Mouse (Mus musculus) midbrain, postnatal 0 days (tissue): ENCODE data around the gene Lactb. TPM values are rescaled to one million over a fixed set of nuclear protein-coding genes. Genes with fewer than 3 reads are reported as not detected.
A peak's percentile ranks its signal among the peaks of the same experiment; 100 is the strongest.

Experiments
- ATAC-seq: fragments of 200-750 bp; cut with Nextera tagmentation; 2 replicates; pipeline ENCODE4 v1.8.0; 2017; ENCODE audit warnings: moderate number of reproducible peaks, mild to moderate bottlenecking, moderate TSS enrichment, moderate library complexity; ENCODE audit not compliant: low FRiP score
- DNase-seq: peaks from one replicate; pipeline ENCODE4 v3.0.0-alpha.2; 2015; ENCODE audit warnings: low spot score
- H3K27ac ChIP-seq: fragments of 300-500 bp; sonication (generic); 2 replicates; pipeline ENCODE4 v1.5.1; 2014; ENCODE audit warnings: low read depth, mild to moderate bottlenecking, low read length, mixed read lengths
- H3K27me3 ChIP-seq: fragments of 300-500 bp; sonication (generic); 2 replicates; pipeline ENCODE4 v1.6.1; 2014; ENCODE audit warnings: low read length, control low read depth, mixed read lengths; ENCODE audit not compliant: insufficient read depth
- H3K36me3 ChIP-seq: fragments of 300-500 bp; sonication (generic); 2 replicates; pipeline ENCODE4 v1.6.1; 2014; ENCODE audit warnings: low read length, control low read depth, mixed read lengths; ENCODE audit not compliant: insufficient read depth
- H3K4me1 ChIP-seq: fragments of 300-500 bp; sonication (generic); 2 replicates; pipeline ENCODE4 v1.6.1; 2014; ENCODE audit warnings: mild to moderate bottlenecking, control low read depth, antibody characterized with exemption, low read length, mixed read lengths; ENCODE audit not compliant: insufficient read depth
- H3K4me2 ChIP-seq: fragments of 300-500 bp; sonication (generic); 2 replicates; pipeline ENCODE4 v1.6.1; 2014; ENCODE audit warnings: low read depth, mild to moderate bottlenecking, low read length, mixed read lengths; ENCODE audit not compliant: poor library complexity, severe bottlenecking
- H3K4me3 ChIP-seq: fragments of 300-500 bp; sonication (generic); 2 replicates; pipeline ENCODE4 v1.5.1; 2014; ENCODE audit warnings: low read depth, mild to moderate bottlenecking, low read length, moderate library complexity
- H3K9ac ChIP-seq: fragments of 300-500 bp; sonication (generic); replicated peaks from 2 replicates; pipeline ENCODE4 v1.6.1; 2014; ENCODE audit warnings: mild to moderate bottlenecking, low read length, moderate library complexity, mixed read lengths; ENCODE audit not compliant: poor library complexity, severe bottlenecking
- H3K9me3 ChIP-seq: fragments of 300-500 bp; sonication (generic); 2 replicates; pipeline ENCODE4 v1.6.1; 2016; ENCODE audit warnings: low read length, control low read depth
- CTCF ChIP-seq: IDR thresholded peaks from 2 replicates; pipeline ENCODE4 v1.5.1; 2016; ENCODE audit warnings: antibody characterized with exemption, mild to moderate bottlenecking
- WGBS: fragments of 180-500 bp; shearing (Covaris S2); extraction: QIAGEN DNeasy Blood & Tissue Kit; methylation state at CpG from one replicate; pipeline ENCODE4 v1.1.7; 2014; 5-methylcytosine and 5-hydroxymethylcytosine counted together
- polyA plus RNA-seq: library from polyadenylated mRNA; unstranded; fragments of >200 nt; fragmentation: Nextera tagmentation; extraction: Ambion mirVana; gene quantifications from 2 replicates; pipeline ENCODE4 v1.2.1, GENCODE M21; 2015
- total RNA-seq: library from RNA; depleted of rRNA; stranded (reverse); fragments of >200 nt; gene quantifications from 2 replicates; pipeline ENCODE4 v1.2.3, GENCODE M21; 2014

Lactb gene
- total and polyA plus RNA-seq, 2 experiments from 2014 or later, result 12.9 to 18.8 TPM

DNA sequence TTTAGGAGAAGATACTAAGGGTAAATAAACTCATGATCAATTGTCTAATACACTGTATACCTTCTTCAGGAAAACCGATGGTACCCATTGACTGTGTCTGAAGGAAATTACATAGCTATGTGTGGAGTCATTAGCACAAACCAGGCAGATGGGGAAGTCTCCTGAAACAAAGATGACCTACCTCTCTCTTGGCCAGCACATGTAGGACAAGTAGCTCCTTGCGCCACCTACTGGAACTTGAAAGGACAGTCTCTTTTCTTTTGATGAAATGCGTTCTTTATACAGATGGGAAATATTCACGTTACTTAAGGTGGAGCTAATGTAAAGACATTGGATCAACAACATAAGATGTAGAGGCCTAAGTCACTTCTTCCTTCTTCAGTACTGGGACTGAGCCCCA is 36.4 kb downstream of the Lactb start:
- no peak overlapping the region for H3K4me3 ChIP-seq
- H3K9me3 ChIP-seq, result no peaks in the 10 kb centered on the region
- H3K4me1 ChIP-seq, result no peaks in the 10 kb centered on the region
- DNase-seq (peak; percentile 85), ATAC-seq (no peak)
- H3K9ac ChIP-seq, result no peak overlapping the region
- peak; percentile 83 for TF ChIP-seq CTCF
- H3K27ac ChIP-seq, result no peak overlapping the region
- no peaks in the 10 kb centered on the region for H3K36me3 ChIP-seq
- WGBS, result 6% methylated on average over 4 of the region's 4 CpGs
- H3K27me3 ChIP-seq, result no peaks in the 10 kb centered on the region
- no peak overlapping the region for H3K4me2 ChIP-seq

DNA sequence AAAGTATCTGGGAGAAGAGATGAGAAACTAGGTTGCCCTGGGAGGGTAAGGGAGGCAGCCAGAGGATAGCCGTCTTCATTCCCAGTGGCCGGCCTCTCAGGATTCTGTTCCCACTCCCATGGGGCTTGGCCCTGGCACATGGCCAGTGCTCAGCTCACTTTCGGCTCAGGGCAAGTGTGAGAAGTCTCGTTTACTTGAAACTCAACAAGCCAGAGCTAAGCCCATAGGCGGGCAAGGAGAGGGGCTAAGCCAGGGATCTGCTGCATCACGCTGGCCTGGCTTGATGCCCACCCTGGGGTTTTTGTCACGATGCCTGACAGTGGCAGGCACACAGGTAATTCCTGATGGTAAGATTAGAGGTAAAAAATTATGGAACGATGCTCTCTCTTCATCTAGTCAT is 37.8 kb downstream of the Lactb start:
- no peak for TF ChIP-seq CTCF
- WGBS, result 55% methylated on average over 8 of the region's 8 CpGs

DNA sequence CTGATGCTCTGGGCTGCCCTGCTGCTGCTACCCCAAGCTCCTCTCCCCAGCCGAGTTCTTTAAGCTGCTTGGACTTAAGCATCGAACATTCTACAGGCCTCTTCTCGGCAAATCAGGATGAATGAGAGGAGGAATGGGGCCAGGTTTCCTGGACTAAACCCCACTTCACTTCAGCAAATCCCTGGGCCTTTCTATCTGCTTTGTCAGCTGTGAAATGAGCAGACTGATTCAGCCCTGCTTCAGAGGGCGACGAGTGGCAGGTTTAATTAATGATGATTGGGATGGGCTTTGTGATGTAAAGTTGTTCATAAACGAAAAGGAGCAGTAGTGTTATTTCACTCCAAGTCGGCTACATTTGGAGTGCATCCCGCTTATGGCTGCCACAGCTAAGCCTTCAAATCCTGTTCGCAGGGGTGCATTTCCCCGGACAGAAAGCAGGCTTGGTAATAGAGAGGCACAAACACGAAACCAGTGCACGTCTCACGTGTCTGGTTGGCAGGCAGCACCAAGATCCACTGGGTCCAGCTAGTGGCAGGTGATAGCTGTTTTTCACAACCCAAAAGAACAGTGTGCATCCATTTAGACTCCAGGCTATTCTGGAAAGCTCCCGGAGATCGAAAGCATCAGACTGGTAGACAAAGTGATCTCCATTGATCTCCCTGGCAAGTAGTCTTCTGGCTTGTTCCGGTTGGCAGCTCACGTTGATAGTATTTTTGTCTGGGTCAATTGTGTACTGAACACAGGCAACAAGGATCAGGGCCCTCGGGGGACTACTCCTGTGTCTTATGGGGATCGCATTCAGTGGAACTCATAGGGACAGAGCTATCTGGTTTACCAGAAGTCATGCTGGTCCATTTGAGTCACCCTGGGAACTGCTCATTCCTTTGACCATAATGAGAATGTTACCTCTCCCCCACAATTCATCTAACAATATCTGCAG is 41.1 kb downstream of the Lactb start:
- Histone ChIP-seq H3K4me2 (no peak overlapping the region), H3K4me1 (no peaks in the 10 kb centered on the region), H3K27ac (peak overlapping the region; percentile 49; the same call in 1 of the 2 replicates), H3K4me3 (no peak overlapping the region), H3K27me3 (no peaks in the 10 kb centered on the region), H3K9me3 (no peaks in the 10 kb centered on the region), H3K9ac (no peak overlapping the region), H3K36me3 (no peaks in the 10 kb centered on the region)
- TF ChIP-seq CTCF, result no peak
- 21% methylated on average over 19 of the region's 19 CpGs for WGBS
- DNase-seq (peak; percentile 75), ATAC-seq (peak; percentile 38; the same call in 1 of the 2 replicates)

More for the DNA sequence above, 37.8 kb downstream of the Lactb start:
- H3K4me1 ChIP-seq, result no peaks in the 10 kb centered on the region
- H3K4me3 ChIP-seq, result no peak overlapping the region
- no peaks in the 10 kb centered on the region for H3K27me3 ChIP-seq
- H3K9ac ChIP-seq, result no peak overlapping the region
- no peaks in the 10 kb centered on the region for H3K36me3 ChIP-seq
- no peak overlapping the region for H3K4me2 ChIP-seq
- no peak for ATAC-seq
- no peaks in the 10 kb centered on the region for H3K9me3 ChIP-seq
- DNase-seq, result peak; percentile 32
- H3K27ac ChIP-seq, result no peak overlapping the region

- 79% methylated on average over 7 of the region's 7 CpGs for WGBS
- Histone ChIP-seq H3K4me3 (no peak overlapping the region), H3K9ac (no peak overlapping the region), H3K27ac (no peak overlapping the region), H3K36me3 (no peaks in the 10 kb centered on the region), H3K4me2 (no peak overlapping the region), H3K4me1 (no peaks in the 10 kb centered on the region), H3K27me3 (no peaks in the 10 kb centered on the region), H3K9me3 (no peaks in the 10 kb centered on the region)
- ATAC-seq (no peak), DNase-seq (no peak)
- TF ChIP-seq CTCF, result no peak
Observed at GRCm38 (mm10) chr9:66930351-66930750, 44.9 kb downstream of the Lactb start.

- H3K9ac ChIP-seq, result no peak overlapping the region
- 55% methylated on average over 8 of the region's 8 CpGs for WGBS
Observed at GRCm38 (mm10) chr9:66927696-66928402, 47.4 kb downstream of the Lactb start.

GRCm38 (mm10) chr9:66925853-66926252 is 49.4 kb downstream of the Lactb start:
- Histone ChIP-seq H3K9me3 (no peaks in the 10 kb centered on the region), H3K9ac (no peak overlapping the region), H3K27ac (no peak overlapping the region), H3K4me2 (no peak overlapping the region), H3K4me1 (no peaks in the 10 kb centered on the region), H3K4me3 (no peak overlapping the region), H3K27me3 (no peaks in the 10 kb centered on the region), H3K36me3 (no peaks in the 10 kb centered on the region)
- DNase-seq (no peak), ATAC-seq (no peak)
- WGBS, result 76% methylated on average over 3 of the region's 3 CpGs
- no peak for TF ChIP-seq CTCF

More at GRCm38 (mm10) chr9:66927696-66928402, 47.4 kb downstream of the Lactb start:
- DNase-seq (peak; percentile 40), ATAC-seq (no peak)
- no peak overlapping the region for H3K27ac ChIP-seq
- TF ChIP-seq CTCF, result no peak
- H3K36me3 ChIP-seq, result no peaks in the 10 kb centered on the region
- no peaks in the 10 kb centered on the region for H3K4me1 ChIP-seq
- H3K4me3 ChIP-seq, result no peak overlapping the region
- no peaks in the 10 kb centered on the region for H3K9me3 ChIP-seq
- no peak overlapping the region for H3K4me2 ChIP-seq
- no peaks in the 10 kb centered on the region for H3K27me3 ChIP-seq
